Mouse (Mus musculus) spleen, adult 2 months (tissue): ENCODE data around the gene AU040320.

Experiments used
- CTCF ChIP-seq: fragments of 200-500 bp; IDR thresholded peaks from 2 replicates; pipeline ENCODE4 v1.5.1; 2011; ENCODE audit warnings: mild to moderate bottlenecking, inconsistent platforms; ENCODE audit not compliant: insufficient read depth, insufficient read length, insufficient replicate concordance; ENCODE audit errors: extremely low read depth
- POLR2A ChIP-seq: fragments of 200-500 bp; IDR thresholded peaks from 2 replicates; pipeline ENCODE4 v1.6.1; 2011; ENCODE audit warnings: low read depth, low read length, inconsistent platforms

DNA sequence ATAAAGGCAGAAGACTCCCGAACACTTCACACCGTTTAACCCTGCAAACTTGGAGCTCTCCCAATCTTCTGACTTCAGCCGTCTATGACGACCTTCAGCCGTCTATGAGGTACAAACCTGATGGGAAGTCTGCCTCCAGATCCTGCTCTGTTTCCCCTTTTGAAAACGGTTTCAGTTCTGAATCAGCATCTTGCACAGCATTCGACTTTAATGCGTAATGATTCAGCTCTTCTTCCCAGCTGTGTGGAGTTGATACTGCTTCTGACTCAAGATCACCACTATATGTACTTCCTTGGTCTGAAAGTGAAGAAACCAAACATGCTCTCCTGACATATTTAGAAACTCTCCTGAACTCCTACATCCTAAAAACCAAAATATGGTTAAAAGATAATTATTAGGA is 136.5 kb downstream of the AU040320 start:
- TF ChIP-seq CTCF, result no peak
- TF ChIP-seq POLR2A, result no peak
